Mouse (Mus musculus): ENCODE results near the gene Pla2g2f. TPM values are rescaled to one million over a fixed set of nuclear protein-coding genes. Genes with fewer than 3 reads are reported as not detected.

The Pla2g2f gene
- polyA plus RNA-seq, 1 experiment from 2014 or later: 0.24 TPM

DNA sequence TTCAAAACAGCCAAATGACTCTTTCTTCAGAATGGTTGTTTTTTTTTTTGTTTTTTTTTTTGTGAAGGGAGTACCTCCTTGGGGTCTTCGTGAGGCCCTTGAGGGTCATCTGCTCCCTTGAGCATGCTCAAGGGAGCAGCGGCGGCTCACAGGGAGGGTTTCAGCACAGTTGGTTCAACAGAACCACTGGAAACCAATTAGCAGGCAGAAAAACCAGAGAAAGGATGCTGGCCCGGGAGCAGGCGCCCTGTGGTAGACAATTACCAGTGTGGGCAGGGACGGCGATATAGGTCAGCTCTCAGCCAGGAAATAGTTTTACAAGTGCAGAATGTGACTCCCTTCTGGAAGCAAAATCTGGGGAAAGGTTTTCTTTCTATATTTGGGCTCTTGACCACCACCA lies 53.8 kb downstream of the Pla2g2f start:
- no peak overlapping the region for H3K4me3 ChIP-seq (replicated peaks)
- WGBS: 54% methylated on average over 7 of the region's 7 CpGs
- no peak overlapping the region for H3K4me2 ChIP-seq
- no peaks in the 10 kb centered on the region for H3K9me3 ChIP-seq
- no peaks in the 10 kb centered on the region for H3K36me3 ChIP-seq
- H3K27me3 ChIP-seq: no peaks in the 10 kb centered on the region
- no peak overlapping the region for H3K27ac ChIP-seq
- H3K4me1 ChIP-seq (replicated peaks): 0 out of 2 replicates have a peak, but pooled peaks cover 3% of the 10 kb centered on the region
- H3K9ac ChIP-seq (replicated peaks): no peak overlapping the region
- no peak for ATAC-seq (ENCODE audit: insufficient number of reproducible peaks, insufficient read depth, low FRiP score, low TSS enrichment, low read depth)

DNA sequence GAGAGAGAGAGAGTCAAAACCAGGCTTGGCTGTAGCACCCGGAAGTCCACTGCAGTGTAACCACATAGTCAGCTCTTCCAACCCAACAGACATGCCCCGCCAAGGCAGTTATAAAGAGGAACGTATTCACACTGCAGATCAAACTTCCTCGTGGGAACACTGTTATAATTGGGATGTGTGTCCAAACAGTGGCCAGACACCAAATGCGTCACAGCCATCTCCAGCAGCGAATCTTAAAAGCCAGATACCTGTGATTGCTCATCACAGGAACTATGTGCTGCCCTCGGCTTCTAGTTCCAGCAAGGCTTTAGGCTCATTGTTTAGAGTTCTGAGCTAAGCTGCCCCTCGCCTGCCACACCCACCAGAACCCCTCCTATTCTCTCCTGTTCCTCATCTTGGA lies 54.9 kb downstream of the Pla2g2f start:
- Histone ChIP-seq H3K4me3 (replicated peaks) (no peak overlapping the region), H3K27ac (no peak overlapping the region), H3K36me3 (no peaks in the 10 kb centered on the region), H3K27me3 (no peaks in the 10 kb centered on the region), H3K4me2 (no peak overlapping the region), H3K9me3 (no peaks in the 10 kb centered on the region), H3K4me1 (replicated peaks) (0 out of 2 replicates have a peak, but pooled peaks cover 3% of the 10 kb centered on the region), H3K9ac (replicated peaks) (no peak overlapping the region)
- ATAC-seq (ENCODE audit: insufficient number of reproducible peaks, insufficient read depth, low FRiP score, low TSS enrichment, low read depth): no peak
- 85% methylated on average over 8 of the region's 8 CpGs for WGBS

DNA sequence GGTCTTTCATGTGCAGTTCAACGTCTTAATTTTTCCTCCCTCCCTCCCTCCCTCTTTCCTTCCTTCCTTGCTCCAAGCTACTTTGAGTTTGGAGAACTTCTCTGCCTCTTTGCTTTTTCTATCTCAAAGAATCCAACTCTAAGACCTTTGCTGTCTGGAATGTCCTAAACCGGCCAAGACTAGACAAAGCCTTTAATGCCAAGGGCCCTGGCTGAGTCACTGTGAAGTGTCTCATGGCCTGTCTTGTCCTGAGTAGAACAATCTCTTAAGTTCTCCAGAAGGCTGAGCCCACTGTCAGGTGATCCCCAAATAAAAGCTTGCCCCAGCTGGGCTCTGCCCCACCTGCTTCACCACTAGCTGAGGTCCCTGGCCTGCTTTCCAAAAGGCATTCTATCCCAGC lies 55.4 kb downstream of the Pla2g2f start:
- H3K4me1 ChIP-seq (replicated peaks): 0 out of 2 replicates have a peak, but pooled peaks cover 3% of the 10 kb centered on the region
- peaks cover 4% of the 10 kb centered on the region for H3K27me3 ChIP-seq
- no peaks in the 10 kb centered on the region for H3K9me3 ChIP-seq
- no peaks in the 10 kb centered on the region for H3K36me3 ChIP-seq
- no peak overlapping the region for H3K4me3 ChIP-seq (replicated peaks)
- WGBS: 73% methylated on average over 2 of the region's 2 CpGs
- ATAC-seq (ENCODE audit: insufficient number of reproducible peaks, insufficient read depth, low FRiP score, low TSS enrichment, low read depth): no peak
- H3K4me2 ChIP-seq: no peak overlapping the region
- H3K9ac ChIP-seq (replicated peaks): no peak overlapping the region
- no peak overlapping the region for H3K27ac ChIP-seq

DNA sequence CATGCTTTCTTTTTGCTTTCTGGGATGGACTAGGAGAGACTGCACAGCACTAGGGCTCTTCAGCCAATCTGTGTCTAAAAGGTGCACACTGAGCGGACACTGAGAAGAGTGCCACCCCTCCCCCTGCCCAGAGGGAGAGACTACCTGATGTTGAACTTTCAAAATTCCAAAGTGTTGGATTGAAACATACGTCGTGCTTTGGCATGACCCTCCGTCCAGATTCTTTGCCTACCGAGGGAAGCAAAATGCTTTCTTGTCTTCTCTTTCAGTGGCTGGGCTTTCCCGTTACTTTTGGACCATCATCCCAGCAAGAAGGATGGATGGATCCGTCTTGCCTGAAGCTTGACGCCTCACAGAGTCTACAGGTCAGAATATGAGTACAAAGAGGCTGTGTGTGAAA lies 56.3 kb downstream of the Pla2g2f start:
- no peak for ATAC-seq (ENCODE audit: insufficient number of reproducible peaks, insufficient read depth, low FRiP score, low TSS enrichment, low read depth)
- no peak overlapping the region for H3K27ac ChIP-seq
- H3K9me3 ChIP-seq: no peaks in the 10 kb centered on the region
- 0 out of 2 replicates have a peak, but pooled peaks cover 3% of the 10 kb centered on the region for H3K4me1 ChIP-seq (replicated peaks)
- H3K27me3 ChIP-seq: peaks cover 14% of the 10 kb centered on the region
- no peak overlapping the region for H3K9ac ChIP-seq (replicated peaks)
- no peak overlapping the region for H3K4me3 ChIP-seq (replicated peaks)
- 67% methylated on average over 8 of the region's 8 CpGs for WGBS
- H3K36me3 ChIP-seq: no peaks in the 10 kb centered on the region
- no peak overlapping the region for H3K4me2 ChIP-seq

Other genes with a start within 250 kb of the Pla2g2f start
- gene Vwa5b1, start 121.7 kb downstream of the Pla2g2f start, polyA plus RNA-seq (2016; fragmentation: Nextera tagmentation; extraction: Ambion mirVana): 0.15 TPM in 1 of 2 replicates, not detected in the other
- 0.38 and 0.92 TPM in 2 replicates for gene Pla2g2c, start 32.8 kb downstream of the Pla2g2f start, polyA plus RNA-seq (2016; fragmentation: Nextera tagmentation; extraction: Ambion mirVana)
- gene Ubxn10, start 20.5 kb downstream of the Pla2g2f start, polyA plus RNA-seq (2016; fragmentation: Nextera tagmentation; extraction: Ambion mirVana): 1.0 TPM in 2 replicates
- gene Pla2g2d, start 18.1 kb upstream of the Pla2g2f start, polyA plus RNA-seq (2016; fragmentation: Nextera tagmentation; extraction: Ambion mirVana): not detected in 2 replicates
- gene Pla2g5, start 105.9 kb upstream of the Pla2g2f start, polyA plus RNA-seq (2016; fragmentation: Nextera tagmentation; extraction: Ambion mirVana): not detected in 2 replicates
- not detected in 2 replicates for gene Gm13030, start 116.3 kb upstream of the Pla2g2f start, polyA plus RNA-seq (2016; fragmentation: Nextera tagmentation; extraction: Ambion mirVana)
- gene Pla2g2e, start 120.3 kb upstream of the Pla2g2f start, polyA plus RNA-seq (2016; fragmentation: Nextera tagmentation; extraction: Ambion mirVana): not detected in 2 replicates
- 3.2 and 4.4 TPM in 2 replicates for gene Otud3, start 156.3 kb upstream of the Pla2g2f start, polyA plus RNA-seq (2016; fragmentation: Nextera tagmentation; extraction: Ambion mirVana)
- not detected in 2 replicates for gene Rnf186, start 209.5 kb upstream of the Pla2g2f start, polyA plus RNA-seq (2016; fragmentation: Nextera tagmentation; extraction: Ambion mirVana)
- 2.0 and 2.7 TPM in 2 replicates for gene Tmco4, start 215.3 kb upstream of the Pla2g2f start, polyA plus RNA-seq (2016; fragmentation: Nextera tagmentation; extraction: Ambion mirVana)

Data from limb, embryonic 12.5 days (tissue).